Mouse (Mus musculus) mouse embryonic stem cell (cell line): ENCODE results near the gene Med26.

ENCODE experiments used
- in situ Hi-C, 2 experiments: fragments of 300-500 bp; cut with MboI; formaldehyde crosslinking; loops; 1 replicate in 1 of 2; 3 replicates in 1 of 2; pipeline ENCODE4 v1.14.3; 2019 to 2020; ENCODE audit warnings: low sequenced_read_pairs in 2 of 2, low pct_unique_long_range_greater_than_20kb in 1 of 2, mixed read lengths in 1 of 2; ENCODE audit not compliant: unreplicated experiment in 1 of 2

Med26 gene

GRCm38 (mm10) chr8:72549314-72549892 lies 1.3 kb upstream of the Med26 start:
- in situ Hi-C loops, result no loop called here

- in situ Hi-C loops, result no loop called here
These were observed 709 bp upstream of the Med26 start for GRCm38 (mm10) chr8:72548644-72549313.

DNA sequence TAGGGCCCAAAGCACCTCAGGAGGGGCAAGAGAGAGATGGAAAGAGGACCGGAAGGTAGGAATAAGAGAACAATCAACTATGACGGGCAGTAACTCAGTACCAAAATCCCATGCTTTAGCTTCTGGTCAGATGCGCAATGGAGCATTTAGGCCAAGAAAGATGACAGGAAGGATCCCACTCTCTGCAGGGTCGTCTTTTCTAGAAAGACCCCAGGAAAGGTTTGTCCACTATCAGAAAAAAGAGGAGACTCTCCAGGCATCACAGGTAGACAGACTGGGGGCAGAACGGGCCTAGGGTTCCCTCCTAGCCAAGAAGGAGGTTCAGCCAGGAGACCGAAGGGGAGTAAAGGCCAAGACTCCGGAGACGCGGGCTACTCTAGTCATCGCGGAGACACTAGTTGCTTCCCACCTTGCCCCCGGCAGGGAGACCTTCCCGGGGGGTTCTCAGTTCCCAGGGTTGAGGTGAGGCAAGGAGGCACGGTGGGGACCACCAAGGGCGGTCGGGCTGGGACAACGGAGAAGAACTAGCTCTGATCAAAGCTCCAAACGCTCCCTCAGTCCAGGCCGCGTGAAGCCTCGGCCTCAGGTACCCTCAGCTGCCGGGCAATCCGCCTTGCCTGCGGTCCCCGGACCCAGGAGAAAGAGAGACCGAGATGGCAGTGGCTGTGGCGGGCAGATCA lies 808 bp downstream of the Med26 start:
- in situ Hi-C loops, result no loop called here

- in situ Hi-C loops, result no loop called here
These were observed 8.8 kb downstream of the Med26 start for GRCm38 (mm10) chr8:72539234-72539633.

DNA sequence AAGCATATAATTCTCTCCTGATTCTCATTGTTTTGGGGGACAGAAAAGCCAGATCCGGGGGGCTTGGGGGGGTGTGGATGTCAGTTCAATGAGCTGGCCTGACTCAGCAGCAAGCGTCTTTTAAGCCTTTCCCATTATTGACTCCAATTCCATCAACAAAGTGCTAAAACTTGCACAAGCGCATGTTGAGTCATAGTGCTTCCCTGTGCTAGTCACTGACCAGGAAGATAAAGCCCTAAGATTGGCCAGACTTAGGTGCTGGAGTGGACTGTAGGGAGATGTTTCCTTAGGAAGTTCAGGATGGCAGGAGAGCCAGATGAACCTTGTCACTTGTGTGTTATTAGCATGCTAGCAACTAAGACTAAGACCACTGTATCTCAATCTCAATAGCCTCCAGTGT lies 13.2 kb downstream of the Med26 start:
- in situ Hi-C loops, result no loop called here

DNA sequence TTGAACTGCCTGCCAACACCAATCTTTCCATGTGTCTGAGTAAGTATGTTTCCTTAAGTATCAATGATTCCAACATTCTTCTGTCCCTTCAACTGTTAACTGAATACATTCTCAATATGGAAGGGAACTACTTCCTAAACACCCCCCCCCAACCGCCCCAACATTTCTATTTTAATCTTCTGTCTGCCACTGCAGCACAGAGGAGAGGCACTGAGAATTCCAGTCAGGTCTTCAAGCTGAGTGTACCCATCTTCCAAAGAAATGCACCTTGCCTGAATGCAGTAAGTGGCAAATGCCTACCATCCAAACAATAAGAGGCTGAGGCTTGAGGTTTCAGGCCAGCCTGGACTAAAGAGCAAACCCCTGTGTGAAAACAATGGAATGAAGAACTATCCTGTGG lies 16.0 kb downstream of the Med26 start:
- in situ Hi-C loops, result no loop called here

DNA sequence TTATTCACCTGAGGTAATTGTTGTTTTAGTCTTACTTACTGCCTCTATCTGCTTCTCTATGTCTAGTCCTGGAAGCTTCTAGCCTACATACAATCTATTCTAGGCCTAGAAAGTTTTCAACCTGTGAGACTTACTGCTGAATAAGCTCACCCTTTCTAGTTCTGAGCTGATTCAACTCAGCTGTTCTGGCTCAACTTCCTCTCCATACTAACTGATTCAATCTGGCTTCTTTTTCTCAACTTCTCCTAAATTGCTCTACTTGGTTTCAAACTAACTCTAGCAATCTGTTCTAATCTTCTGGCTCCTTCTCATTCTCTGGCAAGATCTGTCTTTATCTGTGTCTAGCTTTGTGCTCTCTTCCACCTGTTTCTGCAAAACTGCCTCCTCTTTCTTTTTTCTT lies 26.2 kb downstream of the Med26 start:
- in situ Hi-C loops, result no loop called here

- in situ Hi-C loops, result no loop called here
These were observed 30.6 kb downstream of the Med26 start for GRCm38 (mm10) chr8:72517421-72517988.

DNA sequence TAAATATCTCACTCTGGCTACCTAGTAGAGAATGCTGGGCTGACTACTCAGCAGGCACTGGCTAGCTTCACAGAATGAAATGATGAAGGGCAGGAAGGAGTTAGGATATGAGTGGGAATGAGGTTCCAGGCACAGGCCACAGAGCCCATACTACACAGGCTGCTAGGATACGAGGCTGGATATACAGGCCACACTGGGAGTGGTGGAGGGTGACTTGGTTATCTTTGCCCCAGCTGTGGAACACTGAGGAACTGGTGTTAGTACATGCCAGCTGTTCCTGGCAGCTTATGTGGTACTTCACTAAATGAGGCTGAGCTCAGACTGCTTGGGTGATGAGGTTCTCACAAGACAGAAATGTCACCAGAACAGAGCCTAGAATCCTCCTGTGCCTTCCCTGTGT lies 34.9 kb downstream of the Med26 start:
- in situ Hi-C loops, result no loop called here

DNA sequence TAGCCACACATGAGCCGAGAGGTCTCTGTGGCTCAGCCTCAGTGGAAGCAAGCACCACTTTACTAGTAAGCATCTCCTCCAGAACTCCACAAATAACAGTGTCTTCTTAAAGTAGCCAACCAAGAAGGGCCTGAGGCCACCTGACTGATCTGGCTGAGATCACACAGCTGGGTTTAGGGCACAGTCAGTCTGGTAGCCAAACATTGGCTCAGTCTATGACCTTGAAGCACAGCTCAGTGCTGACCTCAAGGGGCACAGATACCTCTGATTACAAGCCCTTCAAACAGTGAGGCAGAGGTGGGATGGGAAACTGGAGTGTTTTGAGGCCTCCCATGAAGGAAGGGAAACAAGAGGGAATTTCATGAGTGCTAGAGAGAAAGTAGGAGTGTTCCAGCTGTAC lies 35.4 kb downstream of the Med26 start:
- in situ Hi-C loops, result no loop called here

GRCm38 (mm10) chr8:72507505-72507904 lies 40.6 kb downstream of the Med26 start:
- in situ Hi-C loops, result no loop called here

DNA sequence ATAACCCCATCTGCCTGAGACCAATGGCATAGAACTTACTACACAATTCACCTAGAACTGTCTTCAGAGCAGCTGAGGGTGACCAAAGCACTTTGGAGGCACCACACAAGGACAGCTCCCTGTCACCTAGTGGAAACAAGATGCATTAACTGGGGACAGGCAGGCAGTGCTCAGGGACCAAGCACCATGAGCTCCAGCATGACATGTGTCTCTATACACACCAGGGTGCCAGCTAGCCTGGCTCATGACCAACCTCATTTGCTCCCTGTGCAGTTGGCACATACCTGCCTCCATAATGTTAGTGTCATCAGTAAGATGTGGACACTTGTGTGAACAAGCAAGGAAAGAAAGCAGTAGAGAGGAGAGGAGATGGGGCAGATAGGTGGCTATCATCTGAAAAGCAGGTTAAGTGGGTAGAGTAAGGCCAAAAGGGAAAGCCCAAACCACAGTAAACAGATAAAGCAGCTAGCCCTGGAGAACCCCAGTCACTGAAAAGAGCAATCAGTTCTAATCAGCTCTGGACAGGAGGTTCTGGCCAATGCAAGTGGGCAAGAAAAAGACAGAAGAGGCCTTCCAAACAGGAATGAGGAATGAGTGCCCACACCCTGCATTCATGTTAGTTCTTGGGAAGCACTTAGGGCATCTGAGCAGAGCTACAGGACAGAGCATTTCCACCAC lies 43.3 kb downstream of the Med26 start:
- in situ Hi-C loops, result no loop called here

GRCm38 (mm10) chr8:72504137-72504536 lies 43.9 kb downstream of the Med26 start:
- in situ Hi-C loops, result no loop called here

DNA sequence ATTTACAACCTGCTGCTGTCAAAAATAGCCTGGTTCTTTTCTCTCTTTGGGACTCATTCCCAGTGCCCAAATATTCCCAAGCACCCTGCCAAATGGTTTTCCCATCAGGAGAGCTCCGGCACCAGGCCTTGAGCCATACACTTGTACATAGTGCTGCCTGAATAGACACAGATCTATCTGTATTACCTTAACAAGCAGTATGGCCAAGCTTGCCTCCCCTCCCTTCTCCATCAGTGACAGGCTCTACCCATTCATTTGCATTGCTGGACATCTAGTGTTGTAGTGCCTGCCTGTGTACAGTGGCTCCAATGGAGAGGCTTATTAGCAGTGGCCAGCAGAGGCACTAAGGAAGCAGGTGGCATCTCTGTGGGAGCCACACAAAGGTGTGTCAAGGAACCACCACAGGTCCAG lies 47.5 kb downstream of the Med26 start:
- in situ Hi-C loops, result no loop called here

DNA sequence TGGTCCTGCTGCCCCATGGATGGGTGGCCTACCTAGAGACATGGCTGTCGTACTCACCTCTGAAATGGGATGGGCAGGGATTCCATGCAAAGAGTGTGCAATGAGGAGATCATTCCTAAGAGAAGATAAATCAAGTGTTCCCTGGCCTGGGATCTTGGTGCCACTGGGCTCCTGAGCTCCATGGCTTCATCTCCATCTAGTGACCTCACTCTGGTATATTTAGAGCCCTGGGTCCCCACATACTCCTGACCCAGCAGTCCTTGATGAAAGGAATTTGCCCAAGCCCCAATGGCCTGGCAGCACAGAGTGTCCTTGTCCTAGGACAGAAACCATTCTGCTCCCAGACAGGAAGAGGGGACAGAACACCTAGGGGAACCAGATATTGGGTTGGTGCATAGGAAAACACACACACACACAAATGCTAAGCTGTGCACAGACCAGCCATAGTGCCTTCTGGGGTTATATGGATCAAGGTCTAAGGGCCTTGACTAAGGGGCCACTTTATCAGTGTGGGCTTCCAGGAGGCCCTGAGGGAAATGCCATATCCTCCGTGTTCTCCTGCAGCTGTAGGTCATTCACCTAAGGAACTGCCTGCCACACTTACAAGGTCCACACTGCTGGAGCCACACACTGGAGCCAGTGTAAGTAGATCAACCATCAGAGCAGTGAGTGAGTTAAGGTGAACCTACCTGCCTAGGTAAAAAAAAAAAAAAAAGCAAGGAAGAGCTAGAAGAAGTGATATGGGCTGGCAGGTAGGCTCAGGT lies 48.4 kb downstream of the Med26 start:
- in situ Hi-C loops, result no loop called here

GRCm38 (mm10) chr8:72498527-72498926 lies 49.5 kb downstream of the Med26 start:
- in situ Hi-C loops, result no loop called here

- in situ Hi-C loops, result no loop called here
These were observed 50.2 kb downstream of the Med26 start for GRCm38 (mm10) chr8:72497911-72498310.

- in situ Hi-C loops, result no loop called here
These were observed 51.9 kb downstream of the Med26 start for GRCm38 (mm10) chr8:72496217-72496616.
